Mouse (Mus musculus): Measurements from ENCODE around the gene Galnt18. TPM values are rescaled to one million over a fixed set of nuclear protein-coding genes. Genes with fewer than 3 reads are reported as not detected.

Gene Galnt18
- polyA plus RNA-seq, 1 experiment from 2014 or later = 8.1 TPM

GRCm38 (mm10) chr7:111516882-111517281 lies 262.9 kb downstream of the Galnt18 start:
- Histone ChIP-seq H3K27ac (ENCODE audit: low read depth, low read length) (no peak overlapping the region), H3K9ac (ENCODE audit: low read length) (no peak overlapping the region), H3K36me3 (ENCODE audit: control insufficient read depth, insufficient read depth, low read length) (no peaks in the 10 kb centered on the region), H3K4me2 (ENCODE audit: low read depth) (no peak overlapping the region), H3K4me1 (ENCODE audit: control insufficient read depth, insufficient read depth, low read length) (no peaks in the 10 kb centered on the region), H3K9me3 (ENCODE audit: control insufficient read depth, low read length) (no peaks in the 10 kb centered on the region), H3K4me3 (ENCODE audit: low read depth, low read length) (no peak overlapping the region), H3K27me3 (ENCODE audit: control insufficient read depth, insufficient read depth, low read length) (no peaks in the 10 kb centered on the region)
- no peak for DNase-seq (ENCODE audit: low spot score)
- ATAC-seq (ENCODE audit: insufficient read depth, low FRiP score, low TSS enrichment) = no peak
- 74% methylated on average over 1 of the region's 1 CpGs for WGBS

- Histone ChIP-seq H3K9ac (ENCODE audit: low read length) (no peak overlapping the region), H3K36me3 (ENCODE audit: control insufficient read depth, insufficient read depth, low read length) (no peaks in the 10 kb centered on the region), H3K4me1 (ENCODE audit: control insufficient read depth, insufficient read depth, low read length) (no peaks in the 10 kb centered on the region), H3K4me3 (ENCODE audit: low read depth, low read length) (no peak overlapping the region), H3K9me3 (ENCODE audit: control insufficient read depth, low read length) (no peaks in the 10 kb centered on the region), H3K27ac (ENCODE audit: low read depth, low read length) (no peak overlapping the region), H3K4me2 (ENCODE audit: low read depth) (no peak overlapping the region), H3K27me3 (ENCODE audit: control insufficient read depth, insufficient read depth, low read length) (no peaks in the 10 kb centered on the region)
- no peak for ATAC-seq (ENCODE audit: insufficient read depth, low FRiP score, low TSS enrichment)
- 90% methylated on average over 2 of the region's 2 CpGs for WGBS
- no peak for DNase-seq (ENCODE audit: low spot score)
Measured at GRCm38 (mm10) chr7:111515471-111515870, 264.3 kb downstream of the Galnt18 start.

- DNase-seq (ENCODE audit: low spot score) (no peak), ATAC-seq (ENCODE audit: insufficient read depth, low FRiP score, low TSS enrichment) (no peak)
- H3K27ac ChIP-seq (ENCODE audit: low read depth, low read length) = no peak overlapping the region
- no peak overlapping the region for H3K4me3 ChIP-seq (ENCODE audit: low read depth, low read length)
- no peak overlapping the region for H3K9ac ChIP-seq (ENCODE audit: low read length)
- no peaks in the 10 kb centered on the region for H3K36me3 ChIP-seq (ENCODE audit: control insufficient read depth, insufficient read depth, low read length)
- H3K27me3 ChIP-seq (ENCODE audit: control insufficient read depth, insufficient read depth, low read length) = no peaks in the 10 kb centered on the region
- no peaks in the 10 kb centered on the region for H3K4me1 ChIP-seq (ENCODE audit: control insufficient read depth, insufficient read depth, low read length)
- 73% methylated on average over 2 of the region's 2 CpGs for WGBS
- H3K4me2 ChIP-seq (ENCODE audit: low read depth) = no peak overlapping the region
- no peaks in the 10 kb centered on the region for H3K9me3 ChIP-seq (ENCODE audit: control insufficient read depth, low read length)
Measured at GRCm38 (mm10) chr7:111509167-111509854, 270.5 kb downstream of the Galnt18 start.

GRCm38 (mm10) chr7:111500616-111501015 lies 279.2 kb downstream of the Galnt18 start:
- Histone ChIP-seq H3K27ac (ENCODE audit: low read depth, low read length) (no peak overlapping the region), H3K36me3 (ENCODE audit: control insufficient read depth, insufficient read depth, low read length) (no peaks in the 10 kb centered on the region), H3K27me3 (ENCODE audit: control insufficient read depth, insufficient read depth, low read length) (no peaks in the 10 kb centered on the region), H3K4me2 (ENCODE audit: low read depth) (no peak overlapping the region), H3K4me3 (ENCODE audit: low read depth, low read length) (no peak overlapping the region), H3K9me3 (ENCODE audit: control insufficient read depth, low read length) (no peaks in the 10 kb centered on the region), H3K9ac (ENCODE audit: low read length) (no peak overlapping the region), H3K4me1 (ENCODE audit: control insufficient read depth, insufficient read depth, low read length) (no peaks in the 10 kb centered on the region)
- 79% methylated on average over 2 of the region's 2 CpGs for WGBS
- DNase-seq (ENCODE audit: low spot score) = no peak
- ATAC-seq (ENCODE audit: insufficient read depth, low FRiP score, low TSS enrichment) = no peak

GRCm38 (mm10) chr7:111499255-111499790 lies 280.5 kb downstream of the Galnt18 start:
- Histone ChIP-seq H3K36me3 (ENCODE audit: control insufficient read depth, insufficient read depth, low read length) (no peaks in the 10 kb centered on the region), H3K9ac (ENCODE audit: low read length) (no peak overlapping the region), H3K4me1 (ENCODE audit: control insufficient read depth, insufficient read depth, low read length) (no peaks in the 10 kb centered on the region), H3K9me3 (ENCODE audit: control insufficient read depth, low read length) (no peaks in the 10 kb centered on the region), H3K27me3 (ENCODE audit: control insufficient read depth, insufficient read depth, low read length) (no peaks in the 10 kb centered on the region), H3K4me3 (ENCODE audit: low read depth, low read length) (no peak overlapping the region), H3K4me2 (ENCODE audit: low read depth) (no peak overlapping the region), H3K27ac (ENCODE audit: low read depth, low read length) (no peak overlapping the region)
- ATAC-seq (ENCODE audit: insufficient read depth, low FRiP score, low TSS enrichment) = no peak
- 50% methylated on average over 2 of the region's 2 CpGs for WGBS
- DNase-seq (ENCODE audit: low spot score) = no peak

- ATAC-seq (ENCODE audit: insufficient read depth, low FRiP score, low TSS enrichment) = no peak
- no peaks in the 10 kb centered on the region for H3K27me3 ChIP-seq (ENCODE audit: control insufficient read depth, insufficient read depth, low read length)
Measured at GRCm38 (mm10) chr7:111497191-111497590, 282.6 kb downstream of the Galnt18 start.

GRCm38 (mm10) chr7:111492242-111492949 lies 287.4 kb downstream of the Galnt18 start:
- DNase-seq (ENCODE audit: low spot score) (no peak), ATAC-seq (ENCODE audit: insufficient read depth, low FRiP score, low TSS enrichment) (no peak)
- Histone ChIP-seq H3K9ac (ENCODE audit: low read length) (no peak overlapping the region), H3K27ac (ENCODE audit: low read depth, low read length) (no peak overlapping the region), H3K36me3 (ENCODE audit: control insufficient read depth, insufficient read depth, low read length) (no peaks in the 10 kb centered on the region), H3K27me3 (ENCODE audit: control insufficient read depth, insufficient read depth, low read length) (no peaks in the 10 kb centered on the region), H3K9me3 (ENCODE audit: control insufficient read depth, low read length) (no peaks in the 10 kb centered on the region), H3K4me2 (ENCODE audit: low read depth) (no peak overlapping the region), H3K4me3 (ENCODE audit: low read depth, low read length) (no peak overlapping the region), H3K4me1 (ENCODE audit: control insufficient read depth, insufficient read depth, low read length) (no peaks in the 10 kb centered on the region)
- 73% methylated on average over 5 of the region's 5 CpGs for WGBS

More at GRCm38 (mm10) chr7:111497191-111497590, 282.6 kb downstream of the Galnt18 start:
- no peaks in the 10 kb centered on the region for H3K36me3 ChIP-seq (ENCODE audit: control insufficient read depth, insufficient read depth, low read length)
- no peak overlapping the region for H3K9ac ChIP-seq (ENCODE audit: low read length)
- H3K9me3 ChIP-seq (ENCODE audit: control insufficient read depth, low read length) = no peaks in the 10 kb centered on the region
- H3K4me2 ChIP-seq (ENCODE audit: low read depth) = no peak overlapping the region
- H3K27ac ChIP-seq (ENCODE audit: low read depth, low read length) = no peak overlapping the region
- H3K4me3 ChIP-seq (ENCODE audit: low read depth, low read length) = no peak overlapping the region
- 83% methylated on average over 6 of the region's 6 CpGs for WGBS
- no peak for DNase-seq (ENCODE audit: low spot score)
- H3K4me1 ChIP-seq (ENCODE audit: control insufficient read depth, insufficient read depth, low read length) = no peaks in the 10 kb centered on the region

- 86% methylated on average over 2 of the region's 2 CpGs for WGBS
- Histone ChIP-seq H3K27ac (ENCODE audit: low read depth, low read length) (no peak overlapping the region), H3K4me3 (ENCODE audit: low read depth, low read length) (no peak overlapping the region), H3K27me3 (ENCODE audit: control insufficient read depth, insufficient read depth, low read length) (no peaks in the 10 kb centered on the region), H3K9ac (ENCODE audit: low read length) (no peak overlapping the region), H3K9me3 (ENCODE audit: control insufficient read depth, low read length) (no peaks in the 10 kb centered on the region), H3K4me1 (ENCODE audit: control insufficient read depth, insufficient read depth, low read length) (no peaks in the 10 kb centered on the region), H3K36me3 (ENCODE audit: control insufficient read depth, insufficient read depth, low read length) (no peaks in the 10 kb centered on the region), H3K4me2 (ENCODE audit: low read depth) (no peak overlapping the region)
- no peak for DNase-seq (ENCODE audit: low spot score)
- no peak for ATAC-seq (ENCODE audit: insufficient read depth, low FRiP score, low TSS enrichment)
Measured at GRCm38 (mm10) chr7:111491566-111491965, 288.2 kb downstream of the Galnt18 start.
